Mouse (Mus musculus): ENCODE results near the gene Myzap. TPM values are rescaled to one million over a fixed set of nuclear protein-coding genes. Genes with fewer than 3 reads are reported as not detected.
A peak's percentile ranks its signal among the peaks of the same experiment; 100 is the strongest.
"Not testable (repeated sequence)": the region's sequence is repeated elsewhere in the genome, so short reads cannot be mapped to it uniquely, and the experiment has no call there.

Myzap gene
- polyA plus RNA-seq, 1 experiment from 2014 or later, result 2.6 TPM

GRCm38 (mm10) chr9:71484871-71485474 is 107.2 kb downstream of the Myzap start:
- Histone ChIP-seq H3K4me1 (ENCODE audit: control insufficient read depth, insufficient read depth, low read length) (peaks cover 13% of the 10 kb centered on the region), H3K9ac (ENCODE audit: low read depth, low read length) (peak overlapping the region; percentile 97), H3K4me3 (ENCODE audit: low read depth, low read length) (peak overlapping the region; percentile 95), H3K36me3 (ENCODE audit: control insufficient read depth, insufficient read depth, low read length) (peaks cover 27% of the 10 kb centered on the region), H3K9me3 (replicated peaks; ENCODE audit: control insufficient read depth, low read length, poor library complexity, severe bottlenecking) (no peaks in the 10 kb centered on the region), H3K4me2 (ENCODE audit: low read length) (peak overlapping the region; percentile 83), H3K27me3 (ENCODE audit: control insufficient read depth, insufficient read depth, low read depth, low read length) (no peaks in the 10 kb centered on the region), H3K27ac (ENCODE audit: low read length) (peak overlapping the region; percentile 91)
- 2% methylated on average over 14 of the region's 14 CpGs for WGBS
- no peak for ATAC-seq

GRCm38 (mm10) chr9:71483872-71484271 is 108.3 kb downstream of the Myzap start:
- not testable (repeated sequence) for H3K27me3 ChIP-seq (ENCODE audit: control insufficient read depth, insufficient read depth, low read depth, low read length); H3K9me3 ChIP-seq (replicated peaks; ENCODE audit: control insufficient read depth, low read length, poor library complexity, severe bottlenecking); H3K4me2 ChIP-seq (ENCODE audit: low read length); H3K9ac ChIP-seq (ENCODE audit: low read depth, low read length); H3K27ac ChIP-seq (ENCODE audit: low read length); H3K4me3 ChIP-seq (ENCODE audit: low read depth, low read length); ATAC-seq
- H3K36me3 ChIP-seq (ENCODE audit: control insufficient read depth, insufficient read depth, low read length), result peaks cover 37% of the 10 kb centered on the region
- H3K4me1 ChIP-seq (ENCODE audit: control insufficient read depth, insufficient read depth, low read length), result peaks cover 13% of the 10 kb centered on the region
- 89% methylated on average over 7 of the region's 7 CpGs for WGBS

DNA sequence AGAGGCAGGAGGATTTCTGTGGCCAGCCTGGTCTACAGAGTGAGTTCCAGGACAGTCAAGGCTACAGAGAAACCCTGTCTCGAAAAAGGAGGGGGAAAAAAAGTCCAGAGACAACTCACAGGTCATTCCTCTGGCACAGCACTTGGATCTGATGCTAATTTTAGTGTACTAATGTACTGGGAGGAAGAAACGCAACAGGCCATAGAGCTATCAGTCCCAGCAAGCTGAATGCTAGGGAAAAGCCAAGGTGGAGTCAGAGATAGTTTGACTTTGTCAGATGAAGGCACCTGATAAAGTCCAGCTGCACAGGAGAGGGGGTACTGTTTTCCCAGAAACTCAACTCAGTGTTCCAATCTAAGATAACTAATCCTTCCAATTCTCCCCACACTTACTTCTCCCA is 111.9 kb downstream of the Myzap start:
- H3K4me2 ChIP-seq (ENCODE audit: low read length), result no peak overlapping the region
- H3K27me3 ChIP-seq (ENCODE audit: control insufficient read depth, insufficient read depth, low read depth, low read length), result no peaks in the 10 kb centered on the region
- peaks cover 65% of the 10 kb centered on the region for H3K36me3 ChIP-seq (ENCODE audit: control insufficient read depth, insufficient read depth, low read length)
- H3K27ac ChIP-seq (ENCODE audit: low read length), result no peak overlapping the region
- no peak overlapping the region for H3K9ac ChIP-seq (ENCODE audit: low read depth, low read length)
- WGBS, result 94% methylated on average over 2 of the region's 2 CpGs
- no peaks in the 10 kb centered on the region; the same call in 1 of the 2 replicates for H3K9me3 ChIP-seq (replicated peaks; ENCODE audit: control insufficient read depth, low read length, poor library complexity, severe bottlenecking)
- H3K4me1 ChIP-seq (ENCODE audit: control insufficient read depth, insufficient read depth, low read length), result peaks cover 11% of the 10 kb centered on the region
- no peak for ATAC-seq
- no peak overlapping the region for H3K4me3 ChIP-seq (ENCODE audit: low read depth, low read length)

DNA sequence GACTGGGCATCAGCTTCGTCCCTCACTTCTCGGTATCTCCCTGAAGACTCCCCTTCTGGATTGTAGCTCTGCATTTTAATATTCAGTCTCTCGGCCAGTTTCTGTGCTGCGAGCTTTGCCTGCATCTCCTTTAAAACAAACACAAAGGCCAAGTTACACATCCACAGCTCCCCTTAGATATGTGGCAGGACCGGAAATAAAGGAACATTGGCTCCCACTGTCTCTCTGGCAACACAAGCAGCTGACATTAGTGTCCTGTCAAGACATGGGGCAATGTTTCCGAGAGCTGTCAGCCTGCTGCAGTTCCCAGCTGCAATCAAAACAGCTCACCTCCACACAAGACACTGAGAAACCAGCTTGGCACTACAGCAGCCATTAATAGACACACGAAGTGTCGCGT is 112.7 kb downstream of the Myzap start:
- no peak for ATAC-seq
- H3K36me3 ChIP-seq (ENCODE audit: control insufficient read depth, insufficient read depth, low read length), result peaks cover 65% of the 10 kb centered on the region
- H3K27ac ChIP-seq (ENCODE audit: low read length), result no peak overlapping the region
- H3K4me2 ChIP-seq (ENCODE audit: low read length), result no peak overlapping the region
- H3K4me1 ChIP-seq (ENCODE audit: control insufficient read depth, insufficient read depth, low read length), result peaks cover 6% of the 10 kb centered on the region
- no peak overlapping the region for H3K4me3 ChIP-seq (ENCODE audit: low read depth, low read length)
- H3K9ac ChIP-seq (ENCODE audit: low read depth, low read length), result no peak overlapping the region
- no peaks in the 10 kb centered on the region for H3K27me3 ChIP-seq (ENCODE audit: control insufficient read depth, insufficient read depth, low read depth, low read length)
- WGBS, result 95% methylated on average over 9 of the region's 9 CpGs
- no peaks in the 10 kb centered on the region; the same call in 1 of the 2 replicates for H3K9me3 ChIP-seq (replicated peaks; ENCODE audit: control insufficient read depth, low read length, poor library complexity, severe bottlenecking)

DNA sequence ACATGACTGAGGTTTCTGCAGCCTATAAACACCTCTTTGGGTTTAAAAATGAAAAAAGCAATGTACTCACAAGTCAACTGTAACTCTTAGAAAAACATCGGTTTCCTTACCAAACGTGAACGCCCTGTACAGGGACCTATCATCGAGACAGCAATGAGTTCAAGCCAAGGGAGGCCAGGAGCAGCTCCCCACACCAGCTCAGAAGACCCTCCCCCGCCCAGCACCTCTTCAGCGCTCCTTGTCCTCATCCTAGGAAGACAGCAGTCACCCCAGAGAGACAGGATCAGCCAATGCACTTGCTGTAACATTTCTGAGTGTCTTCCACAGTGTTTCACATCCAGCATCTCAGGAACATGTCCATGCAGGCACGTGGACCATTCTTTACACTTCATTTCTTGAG is 113.6 kb downstream of the Myzap start:
- Histone ChIP-seq H3K27ac (ENCODE audit: low read length) (no peak overlapping the region), H3K36me3 (ENCODE audit: control insufficient read depth, insufficient read depth, low read length) (peaks cover 65% of the 10 kb centered on the region), H3K9me3 (replicated peaks; ENCODE audit: control insufficient read depth, low read length, poor library complexity, severe bottlenecking) (no peaks in the 10 kb centered on the region; the same call in 1 of the 2 replicates), H3K4me2 (ENCODE audit: low read length) (no peak overlapping the region), H3K4me1 (ENCODE audit: control insufficient read depth, insufficient read depth, low read length) (no peaks in the 10 kb centered on the region), H3K27me3 (ENCODE audit: control insufficient read depth, insufficient read depth, low read depth, low read length) (no peaks in the 10 kb centered on the region), H3K4me3 (ENCODE audit: low read depth, low read length) (no peak overlapping the region), H3K9ac (ENCODE audit: low read depth, low read length) (no peak overlapping the region)
- no peak for ATAC-seq
- 96% methylated on average over 7 of the region's 7 CpGs for WGBS

DNA sequence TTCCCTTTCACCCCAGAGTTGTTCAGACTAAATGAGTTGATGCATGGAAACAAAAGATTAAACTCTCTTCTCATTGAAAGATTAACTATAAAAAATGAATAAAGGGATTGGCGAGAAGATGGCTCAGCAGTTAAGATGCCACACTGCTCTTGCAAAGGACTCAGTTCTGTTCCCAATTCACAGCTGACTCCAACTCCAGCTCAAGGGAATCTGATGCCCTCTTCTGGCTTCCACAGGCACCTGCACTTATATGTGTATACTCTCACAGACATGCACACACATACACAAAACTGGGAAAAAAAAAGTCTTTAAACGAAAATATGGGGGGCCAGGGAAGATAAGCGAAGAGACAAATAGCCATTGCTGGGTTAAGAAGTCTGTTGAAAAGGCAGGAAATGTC is 115.6 kb downstream of the Myzap start:
- no peak overlapping the region for H3K4me2 ChIP-seq (ENCODE audit: low read length)
- no peak overlapping the region for H3K27ac ChIP-seq (ENCODE audit: low read length)
- H3K4me3 ChIP-seq (ENCODE audit: low read depth, low read length), result no peak overlapping the region
- H3K9ac ChIP-seq (ENCODE audit: low read depth, low read length), result no peak overlapping the region
- no peaks in the 10 kb centered on the region for H3K27me3 ChIP-seq (ENCODE audit: control insufficient read depth, insufficient read depth, low read depth, low read length)
- H3K36me3 ChIP-seq (ENCODE audit: control insufficient read depth, insufficient read depth, low read length), result peaks cover 54% of the 10 kb centered on the region
- 97% methylated on average over 3 of the region's 3 CpGs for WGBS
- no peaks in the 10 kb centered on the region for H3K4me1 ChIP-seq (ENCODE audit: control insufficient read depth, insufficient read depth, low read length)
- H3K9me3 ChIP-seq (replicated peaks; ENCODE audit: control insufficient read depth, low read length, poor library complexity, severe bottlenecking), result no peaks in the 10 kb centered on the region; the same call in 1 of the 2 replicates
- ATAC-seq, result no peak

GRCm38 (mm10) chr9:71475536-71475935 is 116.6 kb downstream of the Myzap start:
- Histone ChIP-seq H3K27ac (ENCODE audit: low read length) (no peak overlapping the region), H3K9ac (ENCODE audit: low read depth, low read length) (no peak overlapping the region), H3K4me3 (ENCODE audit: low read depth, low read length) (no peak overlapping the region), H3K4me2 (ENCODE audit: low read length) (no peak overlapping the region), H3K9me3 (replicated peaks; ENCODE audit: control insufficient read depth, low read length, poor library complexity, severe bottlenecking) (no peaks in the 10 kb centered on the region; the same call in 1 of the 2 replicates), H3K27me3 (ENCODE audit: control insufficient read depth, insufficient read depth, low read depth, low read length) (no peaks in the 10 kb centered on the region), H3K36me3 (ENCODE audit: control insufficient read depth, insufficient read depth, low read length) (peaks cover 44% of the 10 kb centered on the region), H3K4me1 (ENCODE audit: control insufficient read depth, insufficient read depth, low read length) (no peaks in the 10 kb centered on the region)
- 97% methylated on average over 4 of the region's 4 CpGs for WGBS
- no peak for ATAC-seq

DNA sequence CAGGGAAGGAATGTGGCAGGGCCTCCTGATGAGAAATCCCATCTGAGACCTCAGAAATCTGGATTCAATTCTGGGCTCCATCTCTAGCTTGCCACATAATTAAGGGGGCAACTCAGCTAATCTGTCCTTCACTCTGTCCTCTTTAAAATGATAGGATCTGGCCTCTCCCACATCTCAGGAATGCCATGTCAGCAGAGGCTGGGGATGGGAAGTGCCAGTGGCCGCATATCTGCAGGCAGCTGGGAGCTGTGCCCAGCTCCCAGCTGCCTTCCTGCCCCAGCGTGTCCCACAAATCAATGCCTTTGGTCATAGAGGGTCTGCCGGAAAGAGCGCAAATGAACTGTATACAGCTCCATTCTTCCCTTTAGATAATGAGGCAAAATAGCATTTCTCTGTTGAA is 124.7 kb downstream of the Myzap start:
- WGBS, result 82% methylated on average over 4 of the region's 4 CpGs
- no peak overlapping the region for H3K4me2 ChIP-seq (ENCODE audit: low read length)
- H3K4me3 ChIP-seq (ENCODE audit: low read depth, low read length), result no peak overlapping the region
- H3K27ac ChIP-seq (ENCODE audit: low read length), result no peak overlapping the region
- ATAC-seq, result no peak
- H3K36me3 ChIP-seq (ENCODE audit: control insufficient read depth, insufficient read depth, low read length), result no peaks in the 10 kb centered on the region
- H3K9ac ChIP-seq (ENCODE audit: low read depth, low read length), result no peak overlapping the region
- no peaks in the 10 kb centered on the region for H3K27me3 ChIP-seq (ENCODE audit: control insufficient read depth, insufficient read depth, low read depth, low read length)
- H3K9me3 ChIP-seq (replicated peaks; ENCODE audit: control insufficient read depth, low read length, poor library complexity, severe bottlenecking), result no peaks in the 10 kb centered on the region
- H3K4me1 ChIP-seq (ENCODE audit: control insufficient read depth, insufficient read depth, low read length), result no peaks in the 10 kb centered on the region

DNA sequence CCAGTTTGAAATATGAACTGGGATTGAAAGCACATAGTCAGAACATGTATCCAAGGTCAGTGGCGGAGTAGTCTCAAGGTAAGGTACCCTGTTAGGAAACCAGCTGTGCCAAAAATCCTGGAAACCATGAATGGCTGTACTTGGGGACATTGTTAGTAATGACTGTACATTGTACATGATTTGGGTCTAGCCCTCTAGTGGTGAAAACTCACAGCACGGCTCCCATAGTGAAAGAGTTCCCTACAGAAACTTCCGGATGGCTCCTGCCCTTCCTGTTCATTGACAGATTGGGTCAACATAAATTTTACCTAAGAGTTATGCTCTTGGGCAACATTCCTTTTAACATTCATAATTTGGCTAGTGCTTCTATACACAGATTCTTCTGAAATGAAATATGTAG is 126.0 kb downstream of the Myzap start:
- H3K27ac ChIP-seq (ENCODE audit: low read length), result no peak overlapping the region
- no peaks in the 10 kb centered on the region for H3K36me3 ChIP-seq (ENCODE audit: control insufficient read depth, insufficient read depth, low read length)
- 84% methylated on average over 3 of the region's 3 CpGs for WGBS
- ATAC-seq, result no peak
- H3K4me3 ChIP-seq (ENCODE audit: low read depth, low read length), result no peak overlapping the region
- no peak overlapping the region for H3K4me2 ChIP-seq (ENCODE audit: low read length)
- H3K9ac ChIP-seq (ENCODE audit: low read depth, low read length), result no peak overlapping the region
- H3K27me3 ChIP-seq (ENCODE audit: control insufficient read depth, insufficient read depth, low read depth, low read length), result no peaks in the 10 kb centered on the region
- no peaks in the 10 kb centered on the region for H3K4me1 ChIP-seq (ENCODE audit: control insufficient read depth, insufficient read depth, low read length)
- no peaks in the 10 kb centered on the region for H3K9me3 ChIP-seq (replicated peaks; ENCODE audit: control insufficient read depth, low read length, poor library complexity, severe bottlenecking)

Measured in midbrain, embryonic 16.5 days (tissue).